Mouse (Mus musculus): ENCODE results near the gene Gm10718. TPM values are rescaled to one million over a fixed set of nuclear protein-coding genes. Genes with fewer than 3 reads are reported as not detected.
A peak's percentile ranks its signal among the peaks of the same experiment; 100 is the strongest.
"Not testable (repeated sequence)": the region's sequence is repeated elsewhere in the genome, so short reads cannot be mapped to it uniquely, and the experiment has no call there.

Gene Gm10718
- polyA plus RNA-seq, 1 experiment from 2014 or later, result 0.55 TPM

GRCm38 (mm10) chr9:3015896-3016295 lies 7.5 kb upstream of the Gm10718 start:
- 81% methylated on average over 6 of the region's 6 CpGs for WGBS
- H3K9ac ChIP-seq; H3K4me2 ChIP-seq; H3K36me3 ChIP-seq; H3K27me3 ChIP-seq; H3K27ac ChIP-seq; H3K9me3 ChIP-seq (replicated peaks); ATAC-seq (replicated peaks; ENCODE audit: low FRiP score); H3K4me3 ChIP-seq (replicated peaks); H3K4me1 ChIP-seq: not testable (repeated sequence)

DNA sequence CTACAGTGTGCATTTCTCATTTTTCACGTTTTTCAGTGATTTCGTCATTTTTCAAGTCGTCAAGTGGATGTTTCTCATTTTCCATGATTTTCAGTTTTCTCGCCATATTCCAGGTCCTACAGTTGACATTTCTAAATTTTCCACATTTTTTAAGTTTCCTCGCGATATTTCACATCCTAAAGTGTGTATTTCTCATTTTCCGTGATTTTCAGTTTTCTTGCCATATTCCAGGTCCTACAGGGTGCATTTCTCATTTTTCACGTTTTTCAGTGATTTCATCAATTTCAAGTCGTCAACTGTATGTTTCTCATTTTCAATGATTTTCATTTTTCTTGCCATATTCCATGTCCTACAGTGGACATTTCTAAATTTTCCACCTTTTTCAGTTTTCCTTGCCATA lies 6.2 kb upstream of the Gm10718 start, which contains the start of gene Gm10719:
Gene Gm10719, plus strand, starts transcription at position 301 of the 400 bp plus-strand sequence.
- H3K27me3 ChIP-seq; H3K4me3 ChIP-seq (replicated peaks); H3K36me3 ChIP-seq; H3K27ac ChIP-seq; H3K4me1 ChIP-seq; H3K9ac ChIP-seq; ATAC-seq (replicated peaks; ENCODE audit: low FRiP score); H3K4me2 ChIP-seq; H3K9me3 ChIP-seq (replicated peaks): not testable (repeated sequence)
- WGBS, result 50% methylated on average over 2 of the region's 9 CpGs

GRCm38 (mm10) chr9:3018944-3019343 lies 4.4 kb upstream of the Gm10718 start:
- H3K27me3 ChIP-seq; H3K36me3 ChIP-seq; ATAC-seq (replicated peaks; ENCODE audit: low FRiP score); H3K4me3 ChIP-seq (replicated peaks); H3K9ac ChIP-seq; H3K9me3 ChIP-seq (replicated peaks); H3K4me1 ChIP-seq; H3K4me2 ChIP-seq; H3K27ac ChIP-seq: not testable (repeated sequence)
- 64% methylated on average over 9 of the region's 9 CpGs for WGBS

DNA sequence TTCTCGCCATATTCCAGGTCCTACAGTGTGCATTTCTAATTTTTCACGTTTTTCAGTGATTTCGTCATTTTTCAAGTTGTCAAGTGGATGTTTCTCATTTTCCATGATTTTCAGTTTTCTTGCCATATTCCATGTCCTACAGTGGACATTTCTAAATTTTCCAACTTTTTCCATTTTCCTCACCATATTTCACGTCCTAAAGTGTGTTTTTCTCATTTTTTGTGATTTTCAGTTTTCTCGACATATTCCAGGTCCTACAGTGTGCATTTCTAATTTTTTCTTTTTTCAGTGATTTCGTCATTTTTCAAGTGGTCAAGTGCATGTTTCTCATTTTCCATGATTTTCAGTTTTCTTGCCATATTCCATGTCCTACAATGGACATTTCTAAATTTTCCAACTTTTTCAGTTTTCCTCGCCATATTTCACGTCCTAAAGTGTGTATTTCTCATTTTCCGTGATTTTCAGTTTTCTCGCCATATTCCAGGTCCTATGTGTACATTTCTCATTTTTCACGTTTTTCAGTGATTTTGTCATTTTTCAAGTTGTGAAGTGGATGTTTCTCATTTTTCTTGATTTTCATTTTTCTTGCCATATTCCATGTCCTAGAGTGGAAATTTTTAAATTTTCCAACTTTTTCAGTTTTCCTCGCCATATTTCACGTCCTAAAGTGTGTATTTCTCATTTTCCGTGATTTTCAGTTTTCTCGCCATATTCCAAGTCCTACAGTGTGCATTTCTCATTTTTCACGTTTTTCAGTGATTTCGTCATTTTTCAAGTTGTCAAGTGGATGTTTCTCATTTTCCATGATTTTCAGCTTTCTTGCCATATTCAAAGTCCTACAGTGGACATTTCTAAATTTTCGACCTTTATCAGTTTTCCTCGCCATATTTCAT lies 3.3 kb upstream of the Gm10718 start:
- H3K27me3 ChIP-seq; H3K4me1 ChIP-seq; H3K36me3 ChIP-seq; H3K27ac ChIP-seq; H3K9ac ChIP-seq; H3K9me3 ChIP-seq (replicated peaks); H3K4me2 ChIP-seq; H3K4me3 ChIP-seq (replicated peaks): not testable (repeated sequence)
- peak; percentile 65 for ATAC-seq (replicated peaks; ENCODE audit: low FRiP score)
- WGBS, result 75% methylated on average over 17 of the region's 19 CpGs

DNA sequence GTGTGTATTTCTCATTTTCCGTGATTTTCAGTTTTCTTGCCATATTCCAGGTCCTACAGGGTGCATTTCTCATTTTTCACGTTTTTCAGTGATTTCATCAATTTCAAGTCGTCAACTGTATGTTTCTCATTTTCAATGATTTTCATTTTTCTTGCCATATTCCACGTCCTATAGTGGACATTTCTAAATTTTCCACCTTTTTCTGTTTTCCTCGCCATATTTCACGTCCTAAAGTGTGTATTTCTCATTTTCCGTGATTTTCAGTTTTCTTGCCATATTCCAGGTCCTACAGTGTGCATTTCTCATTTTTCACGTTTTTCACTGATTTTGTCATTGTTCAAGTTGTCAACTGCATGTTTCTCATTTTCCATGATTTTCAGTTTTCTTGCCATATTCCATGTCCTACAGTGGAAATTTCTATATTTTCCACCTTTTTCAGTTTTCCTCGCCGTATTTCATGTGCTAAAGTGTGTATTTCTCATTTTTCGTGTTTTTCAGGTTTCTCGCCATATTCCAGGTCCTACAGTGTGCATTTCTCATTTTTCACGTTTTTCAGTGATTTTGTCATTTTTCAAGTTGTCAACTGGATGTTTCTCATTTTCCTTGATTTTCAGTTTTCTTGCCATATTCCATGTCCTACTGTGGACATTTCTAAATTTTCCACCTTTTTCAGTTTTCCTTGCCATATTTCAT lies 885 bp upstream of the Gm10718 start:
- H3K36me3 ChIP-seq; H3K27ac ChIP-seq; H3K9ac ChIP-seq; H3K9me3 ChIP-seq (replicated peaks); ATAC-seq (replicated peaks; ENCODE audit: low FRiP score); H3K27me3 ChIP-seq; H3K4me1 ChIP-seq; H3K4me2 ChIP-seq; H3K4me3 ChIP-seq (replicated peaks): not testable (repeated sequence)
- WGBS, result 76% methylated on average over 11 of the region's 13 CpGs

DNA sequence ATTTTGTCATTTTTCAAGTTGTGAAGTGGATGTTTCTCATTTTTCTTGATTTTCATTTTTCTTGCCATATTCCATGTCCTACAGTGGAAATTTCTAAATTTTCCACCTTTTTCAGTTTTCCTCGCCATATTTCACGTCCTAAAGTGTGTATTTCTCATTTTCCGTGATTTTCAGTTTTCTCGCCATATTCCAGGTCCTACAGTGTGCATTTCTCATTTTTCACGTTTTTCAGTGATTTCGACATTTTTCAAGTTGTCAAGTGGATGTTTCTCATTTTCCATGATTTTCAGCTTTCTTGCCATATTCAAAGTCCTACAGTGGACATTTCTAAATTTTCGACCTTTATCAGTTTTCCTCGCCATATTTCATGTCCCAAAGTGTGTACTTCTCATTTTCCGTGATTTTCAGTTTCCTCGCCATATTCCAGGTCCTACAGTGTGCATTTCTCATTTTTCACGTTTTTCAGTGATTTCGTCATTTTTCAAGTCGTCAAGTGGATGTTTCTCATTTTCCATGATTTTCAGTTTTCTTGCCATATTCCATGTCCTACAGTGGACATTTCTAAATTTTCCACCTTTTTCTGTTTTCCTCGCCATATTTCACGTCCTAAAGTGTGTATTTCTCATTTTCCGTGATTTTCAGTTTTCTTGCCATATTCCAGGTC lies 770 bp downstream of the Gm10718 start:
- H3K4me1 ChIP-seq; H3K36me3 ChIP-seq; H3K4me3 ChIP-seq (replicated peaks); H3K27ac ChIP-seq; H3K9me3 ChIP-seq (replicated peaks); H3K9ac ChIP-seq; ATAC-seq (replicated peaks; ENCODE audit: low FRiP score); H3K4me2 ChIP-seq; H3K27me3 ChIP-seq: not testable (repeated sequence)
- 77% methylated on average over 16 of the region's 16 CpGs for WGBS

- not testable (repeated sequence) for ATAC-seq (replicated peaks; ENCODE audit: low FRiP score)
These were observed 1.6 kb downstream of the Gm10718 start, which contains the start of gene Gm10717 for GRCm38 (mm10) chr9:3024912-3025467. TSS of gene Gm10717 (plus strand) at chr9:3025417.

GRCm38 (mm10) chr9:3025653-3026052 lies 2.3 kb downstream of the Gm10718 start:
- H3K4me3 ChIP-seq (replicated peaks); H3K4me2 ChIP-seq; H3K36me3 ChIP-seq; H3K4me1 ChIP-seq; ATAC-seq (replicated peaks; ENCODE audit: low FRiP score); H3K27ac ChIP-seq; H3K9me3 ChIP-seq (replicated peaks); H3K9ac ChIP-seq; H3K27me3 ChIP-seq: not testable (repeated sequence)
- 66% methylated on average over 6 of the region's 6 CpGs for WGBS

More at GRCm38 (mm10) chr9:3024912-3025467, 1.6 kb downstream of the Gm10718 start, which contains the start of gene Gm10717:
- H3K9me3 ChIP-seq (replicated peaks); H3K27me3 ChIP-seq; H3K36me3 ChIP-seq; H3K4me3 ChIP-seq (replicated peaks); H3K4me1 ChIP-seq; H3K4me2 ChIP-seq; H3K27ac ChIP-seq; H3K9ac ChIP-seq: not testable (repeated sequence)
- WGBS, result 72% methylated on average over 12 of the region's 12 CpGs

- not testable (repeated sequence) for H3K27ac ChIP-seq; H3K4me1 ChIP-seq; H3K4me3 ChIP-seq (replicated peaks); H3K9me3 ChIP-seq (replicated peaks); ATAC-seq (replicated peaks; ENCODE audit: low FRiP score); H3K4me2 ChIP-seq; H3K27me3 ChIP-seq; H3K9ac ChIP-seq; H3K36me3 ChIP-seq
- 74% methylated on average over 5 of the region's 5 CpGs for WGBS
These were observed 2.8 kb downstream of the Gm10718 start for GRCm38 (mm10) chr9:3026136-3026535.

DNA sequence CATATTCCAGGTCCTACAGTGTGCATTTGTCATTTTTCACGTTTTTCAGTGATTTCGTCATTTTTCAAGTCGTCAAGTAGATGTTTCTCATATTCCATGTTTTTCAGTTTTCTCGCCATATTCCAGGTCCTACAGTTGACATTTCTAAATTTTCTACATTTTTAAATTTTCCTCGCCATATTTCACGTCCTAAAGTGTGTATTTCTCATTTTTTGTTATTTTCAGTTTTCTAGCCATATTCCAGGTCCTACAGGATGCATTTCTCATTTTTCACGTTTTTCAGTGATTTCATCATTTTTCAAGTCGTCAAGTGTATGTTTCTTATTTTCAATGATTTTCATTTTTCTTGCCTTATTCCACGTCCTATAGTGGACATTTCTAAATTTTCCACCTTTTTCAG lies 3.4 kb downstream of the Gm10718 start:
- H3K27ac ChIP-seq; H3K9ac ChIP-seq; H3K27me3 ChIP-seq; ATAC-seq (replicated peaks; ENCODE audit: low FRiP score); H3K4me1 ChIP-seq; H3K4me2 ChIP-seq; H3K36me3 ChIP-seq; H3K4me3 ChIP-seq (replicated peaks); H3K9me3 ChIP-seq (replicated peaks): not testable (repeated sequence)
- 64% methylated on average over 9 of the region's 9 CpGs for WGBS

- not testable (repeated sequence) for H3K9me3 ChIP-seq (replicated peaks); H3K9ac ChIP-seq; H3K27ac ChIP-seq; H3K36me3 ChIP-seq; ATAC-seq (replicated peaks; ENCODE audit: low FRiP score); H3K4me2 ChIP-seq; H3K4me3 ChIP-seq (replicated peaks); H3K27me3 ChIP-seq; H3K4me1 ChIP-seq
- 71% methylated on average over 9 of the region's 9 CpGs for WGBS
These were observed 3.9 kb downstream of the Gm10718 start for GRCm38 (mm10) chr9:3027200-3027599.
